Comparison of ENCODE assay signal across 24 mouse cellular contexts in genomic region chr17:66502865-66503264, GRCm38 (mm10). TPM values are rescaled to one million over a fixed set of nuclear protein-coding genes. Genes with fewer than 3 reads are reported as not detected.
DNase-seq lines count a peak whose midpoint lies in the region; ATAC-seq and TF ChIP-seq lines count a peak whose summit lies in the region.
"Had no signal": no experiment of that assay in that cellular context is flagged by ENCODE, and none has a peak within 500 bp of the region (broad histone marks: within the 10 kb centered on the region; RNA-seq: fewer than 3 reads in every experiment).

No protein-coding gene starts in this region.

- peaks cover 39% of the 10 kb centered on the region for H3K36me3 ChIP-seq in hindbrain, postnatal 0 days (ENCODE audit: insufficient read depth, low read length)
- H3K36me3 ChIP-seq in hindbrain, embryonic 14.5 days (replicated peaks; ENCODE audit: control insufficient read depth, insufficient read depth): peaks cover 55% of the 10 kb centered on the region
- peaks cover 22% of the 10 kb centered on the region; the same call in 1 of the 2 replicates for H3K36me3 ChIP-seq in lung, postnatal 0 days (ENCODE audit: insufficient read depth, low read length)

- TF ChIP-seq EP300 in lung, postnatal 0 days (IDR thresholded peaks at IDR 0.05): peak; percentile 36; the same call in 1 of the 2 replicates

- no peaks in the 10 kb centered on the region for H3K9me3 ChIP-seq in hindbrain, postnatal 0 days (ENCODE audit: low read length)
- no peaks in the 10 kb centered on the region for H3K9me3 ChIP-seq in hindbrain, embryonic 14.5 days (ENCODE audit: control insufficient read depth, low read length)
- no peaks in the 10 kb centered on the region for H3K9me3 ChIP-seq in lung, postnatal 0 days (ENCODE audit: low read length)
- H3K9me3 ChIP-seq: heart, embryonic 13.5 days; lung, embryonic 15.5 days; neural tube, embryonic 12.5 days had no signal

- intact Hi-C loops in heart, postnatal 36 days (cut with DNase I): no loop called here

- no peak overlapping the region for H3K4me2 ChIP-seq in hindbrain, postnatal 0 days (ENCODE audit: low read depth, low read length)
- no peak overlapping the region for H3K4me2 ChIP-seq in hindbrain, embryonic 14.5 days (replicated peaks)
- H3K4me2 ChIP-seq in lung, postnatal 0 days (replicated peaks; ENCODE audit: low read depth, low read length): no peak overlapping the region
- H3K4me2 ChIP-seq: heart, embryonic 13.5 days; lung, embryonic 15.5 days; midbrain, embryonic 11.5 days; neural tube, embryonic 12.5 days had no signal

- H3K4me3 ChIP-seq in hindbrain, postnatal 0 days (ENCODE audit: low read length): no peak overlapping the region
- no peak overlapping the region for H3K4me3 ChIP-seq in hindbrain, embryonic 14.5 days (replicated peaks; ENCODE audit: low read length)
- H3K4me3 ChIP-seq in lung, postnatal 0 days (ENCODE audit: low read depth, low read length): no peak overlapping the region
- H3K4me3 ChIP-seq: erythroblast, embryonic 14.5 days; heart, embryonic 13.5 days; lung, embryonic 15.5 days; myocyte; neural tube, embryonic 12.5 days had no signal

- H3K9ac ChIP-seq in hindbrain, postnatal 0 days (replicated peaks; ENCODE audit: low read length): no peak overlapping the region
- H3K9ac ChIP-seq in hindbrain, embryonic 14.5 days: no peak overlapping the region
- no peak overlapping the region for H3K9ac ChIP-seq in lung, postnatal 0 days (replicated peaks; ENCODE audit: low read depth)
- H3K9ac ChIP-seq: heart, embryonic 13.5 days; liver, embryonic 14.5 days; lung, embryonic 15.5 days; neural tube, embryonic 12.5 days had no signal

- DNase-seq in hindbrain, postnatal 0 days (ENCODE audit: low spot score): no peak
- no peak for DNase-seq in hindbrain, embryonic 14.5 days (ENCODE audit: low spot score)
- DNase-seq in lung, postnatal 0 days (ENCODE audit: low spot score): no peak
- DNase-seq in lung, postnatal 25 days (ENCODE audit: low spot score): no peak
- peak; percentile 65 for DNase-seq in kidney, adult 9 months
- peak; percentile 25 to 53 for DNase-seq in kidney, postnatal 25 days
- DNase-seq in heart, postnatal 36 days: no peak
- DNase-seq: adrenal gland, postnatal 14 days; liver; right cerebral cortex, adult 18-20 months; right cerebral cortex, postnatal 4 days; thymus, adult 18-20 months; thymus, postnatal 25 days had no signal

- TF ChIP-seq CTCF in hindbrain, postnatal 0 days (IDR thresholded peaks at IDR 0.05; ENCODE audit: low read depth): no peak
- TF ChIP-seq CTCF in lung, postnatal 0 days (IDR thresholded peaks at IDR 0.05): no peak

- H3K27me3 ChIP-seq in hindbrain, postnatal 0 days (ENCODE audit: insufficient read depth, low read length): no peaks in the 10 kb centered on the region
- H3K27me3 ChIP-seq in hindbrain, embryonic 14.5 days (ENCODE audit: control insufficient read depth, insufficient read depth, low read length): no peaks in the 10 kb centered on the region
- no peaks in the 10 kb centered on the region for H3K27me3 ChIP-seq in lung, postnatal 0 days (replicated peaks; ENCODE audit: insufficient read depth, low read length)
- H3K27me3 ChIP-seq: heart, embryonic 13.5 days; lung, embryonic 15.5 days; neural tube, embryonic 12.5 days had no signal

- ATAC-seq in hindbrain, postnatal 0 days: peak; percentile 10; the same call in 1 of the 2 replicates
- no peak for ATAC-seq in hindbrain, embryonic 14.5 days (ENCODE audit: low FRiP score)
- peak; percentile 46 for ATAC-seq in lung, postnatal 0 days
- ATAC-seq: CD4-positive, CD25-positive, alpha-beta regulatory T cell, adult 4 months; forebrain, embryonic 14.5 days; intestine, embryonic 16.5 days had no signal

- no peaks in the 10 kb centered on the region; the same call in 1 of the 2 replicates for H3K4me1 ChIP-seq in hindbrain, postnatal 0 days (ENCODE audit: insufficient read depth, low read length)
- no peaks in the 10 kb centered on the region for H3K4me1 ChIP-seq in hindbrain, embryonic 14.5 days (replicated peaks; ENCODE audit: control insufficient read depth, insufficient read depth, low read length)
- no peaks in the 10 kb centered on the region for H3K4me1 ChIP-seq in lung, postnatal 0 days (ENCODE audit: insufficient read depth, low read depth, low read length)
- H3K4me1 ChIP-seq: lung, embryonic 15.5 days; neural tube, embryonic 12.5 days had no signal

- WGBS in hindbrain, postnatal 0 days: 65% methylated on average over 6 of the region's 6 CpGs
- 89% methylated on average over 6 of the region's 6 CpGs for WGBS in hindbrain, embryonic 14.5 days
- WGBS in lung, postnatal 0 days: 54% methylated on average over 6 of the region's 6 CpGs

- no peak overlapping the region for H3K27ac ChIP-seq in hindbrain, postnatal 0 days
- no peak overlapping the region for H3K27ac ChIP-seq in hindbrain, embryonic 14.5 days
- no peak overlapping the region for H3K27ac ChIP-seq in lung, postnatal 0 days (ENCODE audit: low read length)
- H3K27ac ChIP-seq: liver, embryonic 14.5 days; lung, embryonic 15.5 days; neural tube, embryonic 12.5 days had no signal

RNA-seq across cellular contexts. Expression of gene Rab12, which starts 16.7 kb away (rescaled TPM):
- total RNA-seq in hindbrain, postnatal 0 days (2014; rRNA removed): 67.0 and 69.3 TPM in 2 replicates
- polyA plus RNA-seq in hindbrain, postnatal 0 days (2015; fragmentation: Nextera tagmentation; extraction: Ambion mirVana): 86.6 and 88.6 TPM in 2 replicates
- polyA plus RNA-seq in hindbrain, embryonic 14.5 days (2014; fragmentation: Nextera tagmentation; extraction: Ambion mirVana): 96.6 and 102 TPM in 2 replicates
- polyA plus RNA-seq in lung, postnatal 0 days (2015; fragmentation: Nextera tagmentation; extraction: Ambion mirVana): 70.8 and 72.8 TPM in 2 replicates
- total RNA-seq in heart, postnatal 36 days (2021): 100 to 1,000 TPM; 231 to 233 TPM

RNA-seq across cellular contexts. Expression of gene Mtcl1, which starts 53.3 kb away (rescaled TPM):
- total RNA-seq in hindbrain, postnatal 0 days (2014; rRNA removed): 27.0 and 29.1 TPM in 2 replicates
- 13.8 and 14.7 TPM in 2 replicates for polyA plus RNA-seq in hindbrain, postnatal 0 days (2015; fragmentation: Nextera tagmentation; extraction: Ambion mirVana)
- polyA plus RNA-seq in hindbrain, embryonic 14.5 days (2014; fragmentation: Nextera tagmentation; extraction: Ambion mirVana): 35.1 and 37.9 TPM in 2 replicates
- 8.6 and 9.9 TPM in 2 replicates for polyA plus RNA-seq in lung, postnatal 0 days (2015; fragmentation: Nextera tagmentation; extraction: Ambion mirVana)
- 1 to 10 TPM; 4.4 to 6.3 TPM for total RNA-seq in heart, postnatal 36 days (2021)
- total RNA-seq: megakaryocyte, adult 5-6 weeks had no signal
- polyA plus RNA-seq: erythroblast, embryonic 14.5 days had no signal

Comparison
In these comparisons a context has a peak if more than half of its experiments do, and no peak if none do; other contexts are left out.
1. DNase-seq: peak in kidney, adult 9 months (single experiment) and kidney, postnatal 25 days (2 of 2); none in hindbrain, postnatal 0 days (single experiment), hindbrain, embryonic 14.5 days (single experiment), lung, postnatal 0 days (single experiment), lung, postnatal 25 days (single experiment) and heart, postnatal 36 days (0 of 2).